Mouse (Mus musculus) cerebellum, adult 9-10 months (tissue): Measurements from ENCODE around the gene Usp22.

ENCODE experiments used
- DNase-seq: peaks from one replicate; pipeline ENCODE4 v3.0.0; 2022

Gene Usp22

GRCm38 (mm10) chr11:61183820-61184219, 9.0 kb upstream of the Usp22 start:
- no peak for DNase-seq

GRCm38 (mm10) chr11:61181624-61182023, 6.8 kb upstream of the Usp22 start:
- DNase-seq = no peak

- DNase-seq = peak; percentile 63
Observed at GRCm38 (mm10) chr11:61180361-61180760, 5.5 kb upstream of the Usp22 start.

GRCm38 (mm10) chr11:61176321-61176720, 1.5 kb upstream of the Usp22 start:
- DNase-seq = no peak

- DNase-seq = no peak
Observed at GRCm38 (mm10) chr11:61175778-61176177, 923 bp upstream of the Usp22 start.

GRCm38 (mm10) chr11:61174291-61174820, 499 bp downstream of the Usp22 start:
- peak; percentile 70 for DNase-seq

GRCm38 (mm10) chr11:61173477-61173876, 1.4 kb downstream of the Usp22 start:
- peak; percentile 52 for DNase-seq

GRCm38 (mm10) chr11:61170184-61170583, 4.7 kb downstream of the Usp22 start:
- no peak for DNase-seq

GRCm38 (mm10) chr11:61164881-61165280, 10.0 kb downstream of the Usp22 start:
- DNase-seq = no peak

- no peak for DNase-seq
Observed at GRCm38 (mm10) chr11:61164366-61164765, 10.5 kb downstream of the Usp22 start.

- no peak for DNase-seq
Observed at GRCm38 (mm10) chr11:61163341-61163740, 11.5 kb downstream of the Usp22 start.

- no peak for DNase-seq
Observed at GRCm38 (mm10) chr11:61162776-61163175, 12.1 kb downstream of the Usp22 start.

- no peak for DNase-seq
Observed at GRCm38 (mm10) chr11:61161121-61161520, 13.7 kb downstream of the Usp22 start.

- DNase-seq = peak; percentile 83
Observed at GRCm38 (mm10) chr11:61159796-61160732, 14.8 kb downstream of the Usp22 start.

GRCm38 (mm10) chr11:61158141-61158540, 16.7 kb downstream of the Usp22 start:
- no peak for DNase-seq

GRCm38 (mm10) chr11:61155727-61156126, 19.1 kb downstream of the Usp22 start:
- DNase-seq = peak; percentile 48

GRCm38 (mm10) chr11:61150233-61151001, 24.4 kb downstream of the Usp22 start:
- peak; percentile 26 for DNase-seq

- DNase-seq = peak; percentile 58
Observed at GRCm38 (mm10) chr11:61147300-61147683, 27.6 kb downstream of the Usp22 start.

- peak; percentile 50 for DNase-seq
Observed at GRCm38 (mm10) chr11:61146645-61147299, 28.1 kb downstream of the Usp22 start.

GRCm38 (mm10) chr11:61145551-61145950, 29.3 kb downstream of the Usp22 start:
- no peak for DNase-seq

GRCm38 (mm10) chr11:61143564-61144469, 31.0 kb downstream of the Usp22 start:
- no peak for DNase-seq
